Mouse (Mus musculus): ENCODE data around the gene Rnf4. TPM values are rescaled to one million over a fixed set of nuclear protein-coding genes. Genes with fewer than 3 reads are reported as not detected.

Rnf4 gene
- polyA plus RNA-seq, 1 experiment from 2014 or later, result 85.2 TPM

DNA sequence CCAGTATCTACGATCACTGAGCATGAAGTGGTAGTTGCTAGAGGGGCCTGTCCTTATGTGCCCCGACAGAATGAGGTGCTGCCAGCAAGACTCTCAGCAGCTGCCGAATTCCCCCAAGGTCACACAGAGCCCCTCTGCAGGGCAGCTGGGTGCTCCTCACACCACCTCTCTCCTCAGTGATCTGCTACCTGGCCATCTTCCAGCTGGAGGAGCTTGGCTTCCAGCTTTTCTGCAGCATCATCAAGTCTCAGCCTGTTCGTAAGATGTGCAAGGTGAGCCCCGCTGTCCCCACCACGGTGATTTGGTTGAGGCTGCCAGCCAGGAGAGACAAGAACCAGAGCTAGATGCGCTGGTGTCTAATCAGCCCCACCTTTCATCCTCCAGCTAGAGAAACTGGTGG lies 33.7 kb upstream of the Rnf4 start:
- Histone ChIP-seq H3K9me3 (ENCODE audit: control insufficient read depth, low read length) (no peaks in the 10 kb centered on the region), H3K4me1 (replicated peaks; ENCODE audit: control insufficient read depth, insufficient read depth) (no peaks in the 10 kb centered on the region), H3K27me3 (ENCODE audit: control insufficient read depth, insufficient read depth, low read length) (no peaks in the 10 kb centered on the region), H3K4me2 (replicated peaks; ENCODE audit: low read depth) (no peak overlapping the region), H3K36me3 (ENCODE audit: control insufficient read depth, insufficient read depth, low read length) (no peaks in the 10 kb centered on the region), H3K27ac (replicated peaks) (no peak overlapping the region), H3K9ac (ENCODE audit: low read length) (no peak overlapping the region), H3K4me3 (ENCODE audit: low read depth, low read length) (no peak overlapping the region)
- WGBS, result 66% methylated on average over 7 of the region's 7 CpGs
- DNase-seq (ENCODE audit: low spot score), result no peak
- TF ChIP-seq EP300 (optimal IDR thresholded peaks at IDR 0.05), result no peak
- TF ChIP-seq CTCF (IDR thresholded peaks at IDR 0.05; ENCODE audit: low read depth), result no peak
- ATAC-seq (ENCODE audit: low FRiP score, low TSS enrichment), result no peak

- TF ChIP-seq EP300 (optimal IDR thresholded peaks at IDR 0.05) (no peak), CTCF (IDR thresholded peaks at IDR 0.05; ENCODE audit: low read depth) (no peak)
- H3K9ac ChIP-seq (ENCODE audit: low read length), result no peak overlapping the region
- no peak overlapping the region for H3K4me3 ChIP-seq (ENCODE audit: low read depth, low read length)
- DNase-seq (ENCODE audit: low spot score) (no peak), ATAC-seq (ENCODE audit: low FRiP score, low TSS enrichment) (no peak)
- H3K36me3 ChIP-seq (ENCODE audit: control insufficient read depth, insufficient read depth, low read length), result no peaks in the 10 kb centered on the region
- H3K27ac ChIP-seq (replicated peaks), result no peak overlapping the region
- no peak overlapping the region for H3K4me2 ChIP-seq (replicated peaks; ENCODE audit: low read depth)
- no peaks in the 10 kb centered on the region for H3K27me3 ChIP-seq (ENCODE audit: control insufficient read depth, insufficient read depth, low read length)
- 68% methylated on average over 3 of the region's 3 CpGs for WGBS
- H3K4me1 ChIP-seq (replicated peaks; ENCODE audit: control insufficient read depth, insufficient read depth), result no peaks in the 10 kb centered on the region
- no peaks in the 10 kb centered on the region for H3K9me3 ChIP-seq (ENCODE audit: control insufficient read depth, low read length)
Observed at GRCm38 (mm10) chr5:34309016-34309415, 27.1 kb upstream of the Rnf4 start.

GRCm38 (mm10) chr5:34319491-34320034 lies 16.5 kb upstream of the Rnf4 start:
- Histone ChIP-seq H3K9me3 (ENCODE audit: control insufficient read depth, low read length) (no peaks in the 10 kb centered on the region), H3K9ac (ENCODE audit: low read length) (no peak overlapping the region), H3K4me3 (ENCODE audit: low read depth, low read length) (no peak overlapping the region), H3K27me3 (ENCODE audit: control insufficient read depth, insufficient read depth, low read length) (no peaks in the 10 kb centered on the region), H3K36me3 (ENCODE audit: control insufficient read depth, insufficient read depth, low read length) (no peaks in the 10 kb centered on the region), H3K4me2 (replicated peaks; ENCODE audit: low read depth) (no peak overlapping the region), H3K27ac (replicated peaks) (no peak overlapping the region), H3K4me1 (replicated peaks; ENCODE audit: control insufficient read depth, insufficient read depth) (no peaks in the 10 kb centered on the region)
- ATAC-seq (ENCODE audit: low FRiP score, low TSS enrichment) (no peak), DNase-seq (ENCODE audit: low spot score) (no peak)
- TF ChIP-seq CTCF (IDR thresholded peaks at IDR 0.05; ENCODE audit: low read depth) (no peak), EP300 (optimal IDR thresholded peaks at IDR 0.05) (no peak)
- 53% methylated on average over 2 of the region's 2 CpGs for WGBS

DNA sequence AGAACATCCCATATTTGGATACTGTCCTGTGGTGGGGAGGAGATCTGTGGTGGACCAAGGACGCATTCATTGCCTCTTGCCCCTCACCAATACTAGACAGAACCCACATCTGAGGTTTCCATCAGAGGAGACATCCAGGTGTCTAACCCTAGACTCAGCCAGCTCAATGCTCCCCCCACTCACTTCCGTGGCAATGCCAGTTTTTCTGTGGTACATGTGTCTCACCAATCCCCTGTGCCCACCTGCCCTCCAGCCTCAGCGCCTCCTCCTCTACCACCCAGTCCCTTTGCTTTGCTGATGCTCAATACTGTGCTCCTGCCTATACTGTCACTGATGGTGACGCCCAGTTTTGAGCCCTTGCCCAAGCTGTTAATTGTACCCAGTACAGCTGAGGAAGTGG lies 14.9 kb upstream of the Rnf4 start:
- Histone ChIP-seq H3K4me1 (replicated peaks; ENCODE audit: control insufficient read depth, insufficient read depth) (no peaks in the 10 kb centered on the region), H3K4me3 (ENCODE audit: low read depth, low read length) (no peak overlapping the region), H3K9ac (ENCODE audit: low read length) (no peak overlapping the region), H3K36me3 (ENCODE audit: control insufficient read depth, insufficient read depth, low read length) (no peaks in the 10 kb centered on the region), H3K27me3 (ENCODE audit: control insufficient read depth, insufficient read depth, low read length) (no peaks in the 10 kb centered on the region), H3K9me3 (ENCODE audit: control insufficient read depth, low read length) (no peaks in the 10 kb centered on the region), H3K27ac (replicated peaks) (no peak overlapping the region), H3K4me2 (replicated peaks; ENCODE audit: low read depth) (no peak overlapping the region)
- TF ChIP-seq CTCF (IDR thresholded peaks at IDR 0.05; ENCODE audit: low read depth), result no peak
- DNase-seq (ENCODE audit: low spot score), result no peak
- no peak for ATAC-seq (ENCODE audit: low FRiP score, low TSS enrichment)
- 89% methylated on average over 4 of the region's 4 CpGs for WGBS

DNA sequence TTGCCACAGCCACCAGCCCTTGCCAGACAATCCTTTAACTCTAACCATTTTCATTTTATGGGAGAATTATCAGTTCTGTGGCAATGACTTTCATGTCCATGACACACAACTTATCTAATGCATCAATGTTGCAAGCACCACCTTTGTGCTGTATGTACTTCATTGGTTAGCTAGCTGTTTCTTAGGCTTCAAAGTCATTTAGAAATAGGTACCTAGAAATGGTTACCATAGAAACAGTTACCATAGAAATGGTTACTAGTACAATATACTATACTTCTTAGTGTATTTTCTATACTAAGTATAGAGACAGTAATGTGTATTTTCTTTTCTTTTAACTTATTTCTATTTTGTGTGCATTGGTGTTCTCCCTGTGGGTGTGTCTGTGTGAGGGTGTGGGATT lies 10.8 kb upstream of the Rnf4 start:
- H3K36me3 ChIP-seq (ENCODE audit: control insufficient read depth, insufficient read depth, low read length), result no peaks in the 10 kb centered on the region
- H3K4me2 ChIP-seq (replicated peaks; ENCODE audit: low read depth), result no peak overlapping the region
- ATAC-seq (ENCODE audit: low FRiP score, low TSS enrichment) (no peak), DNase-seq (ENCODE audit: low spot score) (no peak)
- TF ChIP-seq CTCF (IDR thresholded peaks at IDR 0.05; ENCODE audit: low read depth) (no peak), EP300 (optimal IDR thresholded peaks at IDR 0.05) (no peak)
- no peak overlapping the region for H3K4me3 ChIP-seq (ENCODE audit: low read depth, low read length)
- no peaks in the 10 kb centered on the region for H3K27me3 ChIP-seq (ENCODE audit: control insufficient read depth, insufficient read depth, low read length)
- no peak overlapping the region for H3K27ac ChIP-seq (replicated peaks)
- H3K9me3 ChIP-seq (ENCODE audit: control insufficient read depth, low read length), result no peaks in the 10 kb centered on the region
- H3K4me1 ChIP-seq (replicated peaks; ENCODE audit: control insufficient read depth, insufficient read depth), result no peaks in the 10 kb centered on the region
- no peak overlapping the region for H3K9ac ChIP-seq (ENCODE audit: low read length)

GRCm38 (mm10) chr5:34326249-34326691 lies 9.8 kb upstream of the Rnf4 start:
- Histone ChIP-seq H3K4me1 (replicated peaks; ENCODE audit: control insufficient read depth, insufficient read depth) (no peaks in the 10 kb centered on the region), H3K9ac (ENCODE audit: low read length) (no peak overlapping the region), H3K4me3 (ENCODE audit: low read depth, low read length) (no peak overlapping the region), H3K4me2 (replicated peaks; ENCODE audit: low read depth) (no peak overlapping the region), H3K36me3 (ENCODE audit: control insufficient read depth, insufficient read depth, low read length) (no peaks in the 10 kb centered on the region), H3K27me3 (ENCODE audit: control insufficient read depth, insufficient read depth, low read length) (no peaks in the 10 kb centered on the region), H3K27ac (replicated peaks) (no peak overlapping the region), H3K9me3 (ENCODE audit: control insufficient read depth, low read length) (no peaks in the 10 kb centered on the region)
- DNase-seq (ENCODE audit: low spot score) (no peak), ATAC-seq (ENCODE audit: low FRiP score, low TSS enrichment) (peak; percentile 28; the same call in 1 of the 2 replicates)
- 43% methylated on average over 4 of the region's 4 CpGs for WGBS
- TF ChIP-seq CTCF (IDR thresholded peaks at IDR 0.05; ENCODE audit: low read depth) (no peak), EP300 (optimal IDR thresholded peaks at IDR 0.05) (no peak)
